Mouse (Mus musculus) stomach, postnatal 0 days (tissue): ENCODE data around the gene Gm12355.

Source experiments
- CTCF ChIP-seq: IDR thresholded peaks from 2 replicates; pipeline ENCODE4 v1.5.1; 2016; ENCODE audit warnings: antibody characterized with exemption, low read depth, mild to moderate bottlenecking, moderate library complexity
- EP300 ChIP-seq: optimal IDR thresholded peaks from 2 replicates; pipeline ENCODE3; 2016; ENCODE audit warnings: antibody characterized with exemption

GRCm38 (mm10) chr11:98584629-98585177, 40.8 kb downstream of the Gm12355 start:
- no peak for TF ChIP-seq CTCF
- TF ChIP-seq EP300, result no peak
